In genomic region chr12:84819236-84820168, GRCm38 (mm10) we compare ENCODE assay signal across 9 mouse cellular contexts. TPM values are rescaled to one million over a fixed set of nuclear protein-coding genes. Genes with fewer than 3 reads are reported as not detected.
DNase-seq lines count a peak whose midpoint lies in the region; ATAC-seq and TF ChIP-seq lines count a peak whose summit lies in the region.
"Had no signal": no experiment of that assay in that cellular context is flagged by ENCODE, and none has a peak within 500 bp of the region (broad histone marks: within the 10 kb centered on the region; RNA-seq: fewer than 3 reads in every experiment).

No protein-coding gene starts in this region.

- peak; percentile 53 for ATAC-seq in lung, postnatal 0 days

- no peak for TF ChIP-seq CTCF in lung, postnatal 0 days (IDR thresholded peaks at IDR 0.05)
- no peak for TF ChIP-seq CTCF in lung, adult 2 months (IDR thresholded peaks at IDR 0.05; ENCODE audit: insufficient read depth, low read length)
- TF ChIP-seq CTCF in thymus, adult 2 months (IDR thresholded peaks at IDR 0.05; ENCODE audit: borderline replicate concordance, control insufficient read depth, extremely low read depth, insufficient read depth, low read length, poor library complexity): no peak

- no peaks in the 10 kb centered on the region for H3K27me3 ChIP-seq in lung, postnatal 0 days (replicated peaks; ENCODE audit: insufficient read depth, low read length)
- no peaks in the 10 kb centered on the region for H3K27me3 ChIP-seq in thymus, adult 2 months (ENCODE audit: control insufficient read depth, insufficient read depth, low read length)
- H3K27me3 ChIP-seq: neural tube, embryonic 13.5 days had no signal

- WGBS in lung, postnatal 0 days: 74% methylated on average over 13 of the region's 13 CpGs
- 71% methylated on average over 13 of the region's 13 CpGs for WGBS in lung, adult 2 months
- 95% methylated on average over 13 of the region's 13 CpGs for WGBS in thymus, adult 2 months

- no peak overlapping the region for H3K4me3 ChIP-seq in lung, postnatal 0 days (ENCODE audit: low read depth, low read length)
- no peak overlapping the region for H3K4me3 ChIP-seq in lung, adult 2 months (replicated peaks; ENCODE audit: extremely low read depth, low read depth, low read length)
- no peak overlapping the region for H3K4me3 ChIP-seq in thymus, adult 2 months (ENCODE audit: control insufficient read depth, insufficient read depth, low read length)
- H3K4me3 ChIP-seq: neural tube, embryonic 13.5 days had no signal

- peak; percentile 63 for DNase-seq in lung, postnatal 0 days (ENCODE audit: low spot score)
- DNase-seq in lung, adult 2 months: no peak
- peak; percentile 46 to 49 for DNase-seq in cerebellum, postnatal 36 days
- DNase-seq in layer of hippocampus, postnatal 10 days (ENCODE audit: low spot score in 2 of 2): peak; percentile 40 to 53
- DNase-seq in right cerebral cortex, postnatal 4 days: peak; percentile 38
- no peak for DNase-seq in T-cell, adult 2 months (ENCODE audit: low spot score)
- no peak for DNase-seq in gastrocnemius, postnatal 25 days
- no peak for DNase-seq in thymus, adult 2 months

- H3K4me2 ChIP-seq in lung, postnatal 0 days (replicated peaks; ENCODE audit: low read depth, low read length): no peak overlapping the region
- H3K4me2 ChIP-seq: neural tube, embryonic 13.5 days had no signal

- no peak for TF ChIP-seq POLR2A in lung, adult 2 months (IDR thresholded peaks at IDR 0.05; ENCODE audit: borderline replicate concordance, extremely low read depth, low read depth, low read length)
- TF ChIP-seq POLR2A in thymus, adult 2 months (IDR thresholded peaks at IDR 0.05; ENCODE audit: control insufficient read depth, extremely low read depth, insufficient read depth, low read length, poor library complexity): no peak

- H3K27ac ChIP-seq in lung, postnatal 0 days (ENCODE audit: low read length): no peak overlapping the region
- no peak overlapping the region for H3K27ac ChIP-seq in thymus, adult 2 months (ENCODE audit: control insufficient read depth, insufficient read depth, low read length)
- H3K27ac ChIP-seq: neural tube, embryonic 13.5 days had no signal

- no peak overlapping the region for H3K9ac ChIP-seq in lung, postnatal 0 days (replicated peaks; ENCODE audit: low read depth)
- H3K9ac ChIP-seq: neural tube, embryonic 13.5 days had no signal

- no peaks in the 10 kb centered on the region for H3K36me3 ChIP-seq in lung, postnatal 0 days (ENCODE audit: insufficient read depth, low read length)
- no peaks in the 10 kb centered on the region for H3K36me3 ChIP-seq in thymus, adult 2 months (ENCODE audit: control insufficient read depth, insufficient read depth, low read length)
- H3K36me3 ChIP-seq: neural tube, embryonic 13.5 days had no signal

- H3K9me3 ChIP-seq in lung, postnatal 0 days (ENCODE audit: low read length): no peaks in the 10 kb centered on the region
- H3K9me3 ChIP-seq: neural tube, embryonic 13.5 days had no signal

- no peak for TF ChIP-seq EP300 in lung, postnatal 0 days (IDR thresholded peaks at IDR 0.05)

- H3K4me1 ChIP-seq in lung, postnatal 0 days (ENCODE audit: insufficient read depth, low read depth, low read length): peaks cover 10% of the 10 kb centered on the region
- H3K4me1 ChIP-seq in lung, adult 2 months (ENCODE audit: control insufficient read depth, insufficient read depth, low read length): no peaks in the 10 kb centered on the region
- H3K4me1 ChIP-seq in thymus, adult 2 months (replicated peaks; ENCODE audit: control insufficient read depth, insufficient read depth, low read length): no peaks in the 10 kb centered on the region
- H3K4me1 ChIP-seq: neural tube, embryonic 13.5 days had no signal

RNA-seq across cellular contexts. Expression of gene Isca2, which starts 46.5 kb away (rescaled TPM):
- polyA plus RNA-seq in lung, postnatal 0 days (2015; fragmentation: Nextera tagmentation; extraction: Ambion mirVana): 103 and 105 TPM in 2 replicates
- 28.0 and 34.2 TPM in 2 replicates for polyA plus RNA-seq in lung, adult 2 months (2012; rRNA removed)
- 10 to 100 TPM; 53.6 to 62.5 TPM for total RNA-seq in layer of hippocampus, postnatal 10 days (2021)
- total RNA-seq in gastrocnemius, postnatal 25 days (2021): 10 to 100 TPM; 39.9 to 52.4 TPM
- polyA plus RNA-seq in thymus, adult 2 months (2012; rRNA removed): 60.6 and 64.2 TPM in 2 replicates

RNA-seq across cellular contexts. Expression of gene Npc2, which starts 46.5 kb away (rescaled TPM):
- polyA plus RNA-seq in lung, postnatal 0 days (2015; fragmentation: Nextera tagmentation; extraction: Ambion mirVana): 523 and 558 TPM in 2 replicates
- 572 and 1,005 TPM in 2 replicates for polyA plus RNA-seq in lung, adult 2 months (2012; rRNA removed)
- total RNA-seq in layer of hippocampus, postnatal 10 days (2021): 10 to 100 TPM; 36.7 to 38.0 TPM
- 10 to 100 TPM; 13.8 to 20.0 TPM for total RNA-seq in gastrocnemius, postnatal 25 days (2021)
- 249 and 256 TPM in 2 replicates for polyA plus RNA-seq in thymus, adult 2 months (2012; rRNA removed)

RNA-seq across cellular contexts. Expression of gene Ltbp2, which starts 56.8 kb away (rescaled TPM):
- 22.4 and 25.7 TPM in 2 replicates for polyA plus RNA-seq in lung, postnatal 0 days (2015; fragmentation: Nextera tagmentation; extraction: Ambion mirVana)
- 91.3 and 96.8 TPM in 2 replicates for polyA plus RNA-seq in lung, adult 2 months (2012; rRNA removed)
- total RNA-seq in layer of hippocampus, postnatal 10 days (2021): 1 to 10 TPM; 1.3 TPM
- total RNA-seq in gastrocnemius, postnatal 25 days (2021): 1 to 10 TPM; 1.3 to 1.6 TPM
- 14.3 and 15.1 TPM in 2 replicates for polyA plus RNA-seq in thymus, adult 2 months (2012; rRNA removed)

Comparison
In these comparisons a context has a peak if more than half of its experiments do, and no peak if none do; other contexts are left out.
1. DNase-seq: peak in lung, postnatal 0 days (single experiment), cerebellum, postnatal 36 days (2 of 2), layer of hippocampus, postnatal 10 days (2 of 2) and right cerebral cortex, postnatal 4 days (single experiment); none in lung, adult 2 months (single experiment), T-cell, adult 2 months (single experiment), gastrocnemius, postnatal 25 days (single experiment) and thymus, adult 2 months (single experiment).